Mouse (Mus musculus) liver, embryonic 18 days (tissue): ENCODE measurements around the gene Map3k6. TPM values are rescaled to one million over a fixed set of nuclear protein-coding genes. Genes with fewer than 3 reads are reported as not detected.

Experiments
- polyA plus RNA-seq: library from polyadenylated mRNA; depleted of rRNA; stranded (reverse); fragments of >200 nt; gene quantifications from 2 replicates; pipeline ENCODE4 v1.2.3, GENCODE M21; 2012; rRNA removed

The Map3k6 gene
- 4.5 and 9.6 TPM in 2 replicates for polyA plus RNA-seq

GRCm38 (mm10) chr4:133240490-133240921 lies at the start of gene Map3k6:
Gene Map3k6 (plus strand): TSS chr4:133240818.

GRCm38 (mm10) chr4:133211751-133212561 lies 28.7 kb upstream of the Map3k6 start, which contains the start of the genes Cd164l2 and Gpr3:
Gene Cd164l2 (plus strand): TSS chr4:133212131.
Gene Gpr3 (minus strand): TSS chr4:133212536.

GRCm38 (mm10) chr4:133262882-133263281 lies 22.3 kb downstream of the Map3k6 start, which contains the start of gene Sytl1:
Gene Sytl1 (minus strand): TSS chr4:133263113.

GRCm38 (mm10) chr4:133277104-133278026 lies 36.7 kb downstream of the Map3k6 start, which contains the start of gene Tmem222:
Gene Tmem222 (minus strand): TSS chr4:133277792.

Other genes with a start within 250 kb of the Map3k6 start
- gene Ahdc1, start 229.6 kb upstream of the Map3k6 start, polyA plus RNA-seq = 0.90 and 1.4 TPM in 2 replicates
- 10.2 and 12.4 TPM in 2 replicates for gene Wasf2, start 110.3 kb upstream of the Map3k6 start, polyA plus RNA-seq
- 0.45 and 0.65 TPM in 2 replicates for gene Cd164l2, start 28.7 kb upstream of the Map3k6 start, polyA plus RNA-seq
- not detected in 2 replicates for gene Gpr3, start 28.3 kb upstream of the Map3k6 start, polyA plus RNA-seq
- gene Sytl1, start 22.3 kb downstream of the Map3k6 start, polyA plus RNA-seq = 1.3 TPM in 2 replicates
- gene Tmem222, start 37.0 kb downstream of the Map3k6 start, polyA plus RNA-seq = 34.4 and 35.4 TPM in 2 replicates
- gene Wdtc1, start 112.7 kb downstream of the Map3k6 start, polyA plus RNA-seq = 6.7 and 7.2 TPM in 2 replicates
- 4.9 and 5.6 TPM in 2 replicates for gene Slc9a1, start 128.9 kb downstream of the Map3k6 start, polyA plus RNA-seq
- 0.06 and 0.08 TPM in 2 replicates for gene Tent5b, start 239.3 kb downstream of the Map3k6 start, polyA plus RNA-seq